Mouse (Mus musculus): ENCODE results near the gene Lrpap1. TPM values are rescaled to one million over a fixed set of nuclear protein-coding genes. Genes with fewer than 3 reads are reported as not detected.

Gene Lrpap1
- polyA plus RNA-seq, 1 experiment from 2014 or later, result 136 TPM

GRCm38 (mm10) chr5:35112444-35112843 is 6.9 kb upstream of the Lrpap1 start:
- no peak overlapping the region for H3K4me3 ChIP-seq (replicated peaks; ENCODE audit: low read depth, low read length)
- 55% methylated on average over 4 of the region's 4 CpGs for WGBS
- DNase-seq, result no peak
- no peaks in the 10 kb centered on the region for H3K4me1 ChIP-seq (ENCODE audit: control insufficient read depth, insufficient read depth, low read length)
- H3K27ac ChIP-seq (replicated peaks; ENCODE audit: low read depth, low read length), result no peak overlapping the region
- no peaks in the 10 kb centered on the region for H3K27me3 ChIP-seq (ENCODE audit: control insufficient read depth, insufficient read depth, low read length)
- ATAC-seq (ENCODE audit: low FRiP score, low TSS enrichment), result no peak
- no peak overlapping the region for H3K9ac ChIP-seq (replicated peaks; ENCODE audit: low read length)
- H3K9me3 ChIP-seq (ENCODE audit: control insufficient read depth, low read length), result no peaks in the 10 kb centered on the region
- no peaks in the 10 kb centered on the region for H3K36me3 ChIP-seq (ENCODE audit: control insufficient read depth, insufficient read depth, low read length)
- H3K4me2 ChIP-seq (ENCODE audit: low read length), result no peak overlapping the region

DNA sequence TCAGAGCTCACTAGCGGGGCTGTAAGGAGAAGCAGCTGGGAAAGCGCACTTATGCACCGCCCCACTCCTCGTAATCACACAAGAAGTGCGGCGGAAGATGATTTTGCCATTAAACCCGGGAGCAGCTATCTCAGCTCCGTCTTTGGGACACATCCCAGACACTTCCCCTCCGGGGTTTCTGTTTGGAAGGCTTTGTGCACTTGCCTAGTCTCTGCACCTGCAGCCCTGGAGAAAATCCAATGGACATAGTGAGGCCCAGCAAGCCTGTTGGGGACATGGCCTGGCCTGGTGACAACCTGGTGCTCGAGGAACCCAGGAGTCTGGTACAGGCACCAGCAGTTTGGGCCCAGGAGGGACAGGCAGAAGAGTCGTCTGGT is 344 bp upstream of the Lrpap1 start:
- 6% methylated on average over 11 of the region's 11 CpGs for WGBS
- ATAC-seq (ENCODE audit: low FRiP score, low TSS enrichment), result no peak; the same call in 1 of the 2 replicates

DNA sequence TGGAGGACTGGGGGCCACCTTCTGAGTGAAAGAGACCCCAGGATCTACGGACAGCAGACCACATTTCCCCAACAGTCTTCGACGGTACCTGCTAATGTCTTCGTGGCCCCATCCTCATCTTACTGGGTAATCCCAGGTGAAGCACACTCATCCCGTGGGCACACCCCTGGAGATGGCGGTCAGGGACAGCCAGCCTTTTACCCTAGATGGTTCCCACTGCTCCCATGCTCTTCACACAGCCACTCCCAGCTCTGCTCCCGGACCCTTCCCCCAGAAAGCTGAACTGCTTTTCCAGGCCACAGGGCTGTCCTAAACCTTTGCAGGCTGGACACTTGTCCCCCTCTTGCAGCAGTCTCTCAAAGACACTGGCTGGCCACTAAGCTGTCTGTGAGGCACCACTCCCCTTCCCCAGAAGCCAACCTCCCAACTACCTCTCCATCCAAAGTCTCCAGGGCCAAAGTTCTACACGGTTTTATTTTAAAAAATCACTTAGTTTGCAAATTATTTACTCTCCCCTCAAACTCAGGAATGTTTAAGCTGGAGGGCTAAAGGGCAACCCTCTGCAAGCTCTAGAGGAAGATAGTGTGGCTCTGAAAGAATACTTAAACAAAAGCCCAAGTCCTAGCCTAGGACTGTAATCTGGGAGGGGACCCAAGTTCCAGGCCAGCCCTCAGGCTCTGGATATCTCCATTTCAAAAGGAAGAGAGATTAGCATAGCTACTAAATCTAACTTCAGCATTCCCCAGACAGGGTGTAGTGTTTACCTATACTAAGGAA is 1.2 kb downstream of the Lrpap1 start:
- H3K9me3 ChIP-seq (ENCODE audit: control insufficient read depth, low read length), result no peaks in the 10 kb centered on the region
- DNase-seq (no peak), ATAC-seq (ENCODE audit: low FRiP score, low TSS enrichment) (no peak)
- H3K36me3 ChIP-seq (ENCODE audit: control insufficient read depth, insufficient read depth, low read length), result peaks cover 33% of the 10 kb centered on the region
- no peaks in the 10 kb centered on the region for H3K27me3 ChIP-seq (ENCODE audit: control insufficient read depth, insufficient read depth, low read length)
- H3K4me2 ChIP-seq (ENCODE audit: low read length), result peak overlapping the region; percentile 81
- no peak overlapping the region; the same call in 1 of the 2 replicates for H3K9ac ChIP-seq (replicated peaks; ENCODE audit: low read length)
- no peak overlapping the region for H3K27ac ChIP-seq (replicated peaks; ENCODE audit: low read depth, low read length)
- peaks cover 21% of the 10 kb centered on the region for H3K4me1 ChIP-seq (ENCODE audit: control insufficient read depth, insufficient read depth, low read length)
- peak overlapping the region; percentile 77 for H3K4me3 ChIP-seq (replicated peaks; ENCODE audit: low read depth, low read length)
- WGBS, result 62% methylated on average over 8 of the region's 8 CpGs

More for the DNA sequence above, 344 bp upstream of the Lrpap1 start:
- H3K4me1 ChIP-seq (ENCODE audit: control insufficient read depth, insufficient read depth, low read length), result peaks cover 21% of the 10 kb centered on the region
- H3K9me3 ChIP-seq (ENCODE audit: control insufficient read depth, low read length), result no peaks in the 10 kb centered on the region
- H3K27ac ChIP-seq (replicated peaks; ENCODE audit: low read depth, low read length), result peak overlapping the region; percentile 85
- peak overlapping the region; percentile 81 for H3K4me2 ChIP-seq (ENCODE audit: low read length)
- peaks cover 18% of the 10 kb centered on the region for H3K36me3 ChIP-seq (ENCODE audit: control insufficient read depth, insufficient read depth, low read length)
- H3K27me3 ChIP-seq (ENCODE audit: control insufficient read depth, insufficient read depth, low read length), result no peaks in the 10 kb centered on the region
- peak overlapping the region; percentile 77 for H3K4me3 ChIP-seq (replicated peaks; ENCODE audit: low read depth, low read length)
- H3K9ac ChIP-seq (replicated peaks; ENCODE audit: low read length), result peak overlapping the region; percentile 32
- no peak for DNase-seq

DNA sequence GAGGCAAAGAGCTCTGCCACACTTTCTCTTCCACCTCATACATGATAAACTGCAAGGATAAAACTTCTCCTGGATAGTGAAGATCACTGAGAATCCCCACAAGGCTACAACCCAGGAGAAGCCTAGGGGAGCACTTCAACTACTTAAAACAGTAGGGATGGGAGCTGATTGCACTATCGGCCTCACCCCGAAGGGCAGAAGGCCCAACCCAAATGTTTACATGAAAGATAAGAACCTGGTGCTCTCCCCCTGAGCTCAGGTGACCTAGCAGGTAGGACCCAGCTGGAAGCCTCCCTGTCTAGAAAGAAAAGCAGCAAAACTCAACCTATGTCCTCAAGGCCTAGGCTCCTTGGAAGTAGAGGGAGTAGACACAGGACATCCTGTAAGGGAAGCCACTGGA is 2.0 kb downstream of the Lrpap1 start:
- no peak overlapping the region for H3K9ac ChIP-seq (replicated peaks; ENCODE audit: low read length)
- H3K4me1 ChIP-seq (ENCODE audit: control insufficient read depth, insufficient read depth, low read length), result peaks cover 21% of the 10 kb centered on the region
- peaks cover 42% of the 10 kb centered on the region for H3K36me3 ChIP-seq (ENCODE audit: control insufficient read depth, insufficient read depth, low read length)
- WGBS, result 95% methylated on average over 2 of the region's 2 CpGs
- no peak for ATAC-seq (ENCODE audit: low FRiP score, low TSS enrichment)
- H3K27me3 ChIP-seq (ENCODE audit: control insufficient read depth, insufficient read depth, low read length), result no peaks in the 10 kb centered on the region
- H3K4me3 ChIP-seq (replicated peaks; ENCODE audit: low read depth, low read length), result no peak overlapping the region
- peak overlapping the region; percentile 81 for H3K4me2 ChIP-seq (ENCODE audit: low read length)
- no peak overlapping the region for H3K27ac ChIP-seq (replicated peaks; ENCODE audit: low read depth, low read length)
- no peaks in the 10 kb centered on the region for H3K9me3 ChIP-seq (ENCODE audit: control insufficient read depth, low read length)
- no peak for DNase-seq

GRCm38 (mm10) chr5:35103086-35103485 is 2.5 kb downstream of the Lrpap1 start:
- 93% methylated on average over 8 of the region's 8 CpGs for WGBS
- no peak for DNase-seq
- no peak overlapping the region for H3K9ac ChIP-seq (replicated peaks; ENCODE audit: low read length)

GRCm38 (mm10) chr5:35091636-35092035 is 13.9 kb downstream of the Lrpap1 start:
- Histone ChIP-seq H3K9me3 (ENCODE audit: control insufficient read depth, low read length) (no peaks in the 10 kb centered on the region), H3K36me3 (ENCODE audit: control insufficient read depth, insufficient read depth, low read length) (peaks cover 59% of the 10 kb centered on the region), H3K4me3 (replicated peaks; ENCODE audit: low read depth, low read length) (no peak overlapping the region), H3K27me3 (ENCODE audit: control insufficient read depth, insufficient read depth, low read length) (no peaks in the 10 kb centered on the region), H3K4me1 (ENCODE audit: control insufficient read depth, insufficient read depth, low read length) (no peaks in the 10 kb centered on the region), H3K27ac (replicated peaks; ENCODE audit: low read depth, low read length) (no peak overlapping the region), H3K4me2 (ENCODE audit: low read length) (no peak overlapping the region), H3K9ac (replicated peaks; ENCODE audit: low read length) (no peak overlapping the region)
- 92% methylated on average over 3 of the region's 3 CpGs for WGBS
- DNase-seq, result no peak
- no peak for ATAC-seq (ENCODE audit: low FRiP score, low TSS enrichment)

More at GRCm38 (mm10) chr5:35103086-35103485, 2.5 kb downstream of the Lrpap1 start:
- peaks cover 21% of the 10 kb centered on the region for H3K4me1 ChIP-seq (ENCODE audit: control insufficient read depth, insufficient read depth, low read length)
- H3K36me3 ChIP-seq (ENCODE audit: control insufficient read depth, insufficient read depth, low read length), result peaks cover 46% of the 10 kb centered on the region
- no peak for ATAC-seq (ENCODE audit: low FRiP score, low TSS enrichment)
- no peak overlapping the region for H3K4me3 ChIP-seq (replicated peaks; ENCODE audit: low read depth, low read length)
- no peaks in the 10 kb centered on the region for H3K9me3 ChIP-seq (ENCODE audit: control insufficient read depth, low read length)
- no peak overlapping the region for H3K4me2 ChIP-seq (ENCODE audit: low read length)
- H3K27me3 ChIP-seq (ENCODE audit: control insufficient read depth, insufficient read depth, low read length), result no peaks in the 10 kb centered on the region
- H3K27ac ChIP-seq (replicated peaks; ENCODE audit: low read depth, low read length), result no peak overlapping the region

GRCm38 (mm10) chr5:35089614-35089963 is 16.0 kb downstream of the Lrpap1 start:
- Histone ChIP-seq H3K27ac (replicated peaks; ENCODE audit: low read depth, low read length) (no peak overlapping the region), H3K9ac (replicated peaks; ENCODE audit: low read length) (no peak overlapping the region), H3K27me3 (ENCODE audit: control insufficient read depth, insufficient read depth, low read length) (no peaks in the 10 kb centered on the region), H3K4me2 (ENCODE audit: low read length) (no peak overlapping the region), H3K9me3 (ENCODE audit: control insufficient read depth, low read length) (no peaks in the 10 kb centered on the region), H3K4me3 (replicated peaks; ENCODE audit: low read depth, low read length) (no peak overlapping the region), H3K36me3 (ENCODE audit: control insufficient read depth, insufficient read depth, low read length) (peaks cover 39% of the 10 kb centered on the region), H3K4me1 (ENCODE audit: control insufficient read depth, insufficient read depth, low read length) (no peaks in the 10 kb centered on the region)
- ATAC-seq (ENCODE audit: low FRiP score, low TSS enrichment), result no peak
- WGBS, result 85% methylated on average over 5 of the region's 5 CpGs
- no peak for DNase-seq

- WGBS, result 70% methylated on average over 9 of the region's 9 CpGs
- no peak overlapping the region for H3K9ac ChIP-seq (replicated peaks; ENCODE audit: low read length)
Observed at GRCm38 (mm10) chr5:35088785-35089613, 16.6 kb downstream of the Lrpap1 start.

More at GRCm38 (mm10) chr5:35088785-35089613, 16.6 kb downstream of the Lrpap1 start:
- no peaks in the 10 kb centered on the region for H3K4me1 ChIP-seq (ENCODE audit: control insufficient read depth, insufficient read depth, low read length)
- no peak for ATAC-seq (ENCODE audit: low FRiP score, low TSS enrichment)
- DNase-seq, result peak; percentile 65
- H3K4me2 ChIP-seq (ENCODE audit: low read length), result no peak overlapping the region
- no peak overlapping the region for H3K4me3 ChIP-seq (replicated peaks; ENCODE audit: low read depth, low read length)
- no peaks in the 10 kb centered on the region for H3K27me3 ChIP-seq (ENCODE audit: control insufficient read depth, insufficient read depth, low read length)
- peaks cover 35% of the 10 kb centered on the region for H3K36me3 ChIP-seq (ENCODE audit: control insufficient read depth, insufficient read depth, low read length)
- H3K27ac ChIP-seq (replicated peaks; ENCODE audit: low read depth, low read length), result no peak overlapping the region
- H3K9me3 ChIP-seq (ENCODE audit: control insufficient read depth, low read length), result no peaks in the 10 kb centered on the region

Data from midbrain, embryonic 14.5 days (tissue).